Mouse (Mus musculus): ENCODE measurements around the gene Retnla. TPM values are rescaled to one million over a fixed set of nuclear protein-coding genes. Genes with fewer than 3 reads are reported as not detected.

Gene Retnla
- polyA plus RNA-seq, 1 experiment from 2014 or later: not detected

Other genes starting within 250 kb of the Retnla start
- gene Trat1, start 70.5 kb upstream of the Retnla start, polyA plus RNA-seq (2016; fragmentation: Nextera tagmentation; extraction: Ambion mirVana): not detected in 2 replicates
- not detected in 2 replicates for gene Retnlb, start 25.7 kb upstream of the Retnla start, polyA plus RNA-seq (2016; fragmentation: Nextera tagmentation; extraction: Ambion mirVana)
- gene Retnlg, start 30.1 kb downstream of the Retnla start, polyA plus RNA-seq (2016; fragmentation: Nextera tagmentation; extraction: Ambion mirVana): 0.69 TPM in 1 of 2 replicates, not detected in the other
- 40.6 and 44.5 TPM in 2 replicates for gene Dzip3, start 151.6 kb downstream of the Retnla start, polyA plus RNA-seq (2016; fragmentation: Nextera tagmentation; extraction: Ambion mirVana)
- gene Cip2a, start 151.6 kb downstream of the Retnla start, polyA plus RNA-seq (2016; fragmentation: Nextera tagmentation; extraction: Ambion mirVana): 34.6 and 35.3 TPM in 2 replicates
- 0.03 TPM in 1 of 2 replicates, not detected in the other for gene Myh15, start 214.9 kb downstream of the Retnla start, polyA plus RNA-seq (2016; fragmentation: Nextera tagmentation; extraction: Ambion mirVana)

Measured in embryonic facial prominence, embryonic 12.5 days (tissue).